Comparison of ENCODE assay signal across 8 mouse cellular contexts in the genomic region with DNA sequence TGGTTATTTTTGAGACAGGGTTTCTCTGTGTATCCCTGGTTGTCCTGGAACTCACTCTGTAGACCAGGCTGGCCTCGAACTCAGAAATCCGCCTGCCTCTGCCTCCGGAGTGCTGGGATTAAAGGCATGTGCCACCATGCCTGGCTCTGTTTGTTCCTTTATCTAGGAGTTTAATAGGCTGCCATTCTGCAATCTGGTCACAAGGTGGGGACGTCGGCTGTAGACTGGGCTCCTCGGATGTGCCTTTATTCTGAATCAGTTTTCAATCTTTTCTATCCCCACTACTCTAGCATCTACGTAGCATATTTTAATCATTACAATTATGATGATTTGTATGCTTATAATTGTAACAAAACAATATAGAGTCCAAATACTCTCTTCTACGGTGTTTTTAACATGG. TPM values are rescaled to one million over a fixed set of nuclear protein-coding genes. Genes with fewer than 3 reads are reported as not detected.
DNase-seq lines count a peak whose midpoint lies in the region; ATAC-seq and TF ChIP-seq lines count a peak whose summit lies in the region.
"Not testable (repeated sequence)": the region's sequence is repeated elsewhere in the genome, so short reads cannot be mapped to it uniquely, and the experiment has no call there.

No protein-coding gene starts in this region.

- not testable (repeated sequence) for H3K4me1 ChIP-seq in MEL (ENCODE audit: control insufficient read depth in 1 of 2, insufficient read depth in 2 of 2, low read length in 2 of 2); forebrain, embryonic 13.5 days; hindbrain, embryonic 13.5 days (replicated peaks); liver, embryonic 11.5 days (replicated peaks; ENCODE audit: control insufficient read depth, insufficient read depth, low read length); midbrain, embryonic 15.5 days; thymus, adult 2 months (replicated peaks; ENCODE audit: control insufficient read depth, insufficient read depth, low read length)

- H3K36me3 ChIP-seq in MEL (ENCODE audit: control insufficient read depth in 1 of 2, insufficient read depth in 2 of 2, low read length in 2 of 2), result peaks cover 0 to 11% of the 10 kb centered on the region in 2 experiments; a peak in 2 of 4 replicates
- not testable (repeated sequence) for H3K36me3 ChIP-seq in forebrain, embryonic 13.5 days (ENCODE audit: poor library complexity, severe bottlenecking); hindbrain, embryonic 13.5 days; liver, embryonic 11.5 days (ENCODE audit: control insufficient read depth, insufficient read depth, low read length); midbrain, embryonic 15.5 days (replicated peaks); thymus, adult 2 months (ENCODE audit: control insufficient read depth, insufficient read depth, low read length)

- DNase-seq in MEL (ENCODE audit: low read depth, low spot score), result peak; percentile 68
- DNase-seq in cerebellum, adult 18-20 months, result peak; percentile 9 to 23
- DNase-seq in kidney, postnatal 10 days, result peak; percentile 62
- not testable (repeated sequence) for DNase-seq in liver, embryonic 11.5 days (ENCODE audit: low spot score)
- DNase-seq in thymus, adult 2 months, result peak; percentile 7

- TF ChIP-seq RAD21 in MEL (IDR thresholded peaks at IDR 0.05; ENCODE audit: low read depth, low read length), result peak; percentile 87

- WGBS in forebrain, embryonic 13.5 days, result 45% methylated on average over 8 of the region's 8 CpGs
- WGBS in hindbrain, embryonic 13.5 days, result 45% methylated on average over 8 of the region's 8 CpGs
- 37% methylated on average over 8 of the region's 8 CpGs for whole genome bisulfite sequencing in liver, embryonic 11.5 days
- 43% methylated on average over 8 of the region's 8 CpGs for WGBS in midbrain, embryonic 15.5 days
- 31% methylated on average over 8 of the region's 8 CpGs for WGBS in thymus, adult 2 months

- not testable (repeated sequence) for H3K79me2 ChIP-seq in MEL (ENCODE audit: control insufficient read depth, insufficient read depth, low read length, poor library complexity)

- H3K4me3 ChIP-seq in MEL (ENCODE audit: control insufficient read depth in 1 of 2, insufficient read depth in 1 of 2, low read depth in 2 of 2, low read length in 2 of 2); forebrain, embryonic 13.5 days; hindbrain, embryonic 13.5 days; liver, embryonic 11.5 days (ENCODE audit: low read depth, low read length); midbrain, embryonic 15.5 days; thymus, adult 2 months (ENCODE audit: control insufficient read depth, insufficient read depth, low read length): not testable (repeated sequence)

- H3K9me3 ChIP-seq in MEL (replicated peaks; ENCODE audit: insufficient read depth, low read length); forebrain, embryonic 13.5 days (replicated peaks); hindbrain, embryonic 13.5 days; liver, embryonic 11.5 days (ENCODE audit: control insufficient read depth, low read length); midbrain, embryonic 15.5 days: not testable (repeated sequence)

- not testable (repeated sequence) for H3K27ac ChIP-seq in MEL (ENCODE audit: control insufficient read depth, low read depth, low read length); forebrain, embryonic 13.5 days; hindbrain, embryonic 13.5 days; liver, embryonic 11.5 days (ENCODE audit: low read depth, low read length); midbrain, embryonic 15.5 days; thymus, adult 2 months (ENCODE audit: control insufficient read depth, insufficient read depth, low read length)

- TF ChIP-seq POLR2A in MEL (IDR thresholded peaks at IDR 0.05; ENCODE audit: control insufficient read depth in 1 of 2, insufficient read depth in 1 of 2, low read depth in 1 of 2, low read length in 2 of 2, poor library complexity in 1 of 2); thymus, adult 2 months (IDR thresholded peaks at IDR 0.05; ENCODE audit: control insufficient read depth, extremely low read depth, insufficient read depth, low read length, poor library complexity): not testable (repeated sequence)

- TF ChIP-seq EP300 in MEL (IDR thresholded peaks at IDR 0.05; ENCODE audit: low read depth in 1 of 2, low read length in 2 of 2), result not testable (repeated sequence)

- H3K4me2 ChIP-seq in forebrain, embryonic 13.5 days; hindbrain, embryonic 13.5 days; liver, embryonic 11.5 days; midbrain, embryonic 15.5 days: not testable (repeated sequence)

- ATAC-seq in forebrain, embryonic 13.5 days, result peak; percentile 65
- peak; percentile 76; the same call in 1 of the 2 replicates for ATAC-seq in hindbrain, embryonic 13.5 days (ENCODE audit: low FRiP score)
- ATAC-seq in liver, embryonic 11.5 days (replicated peaks; ENCODE audit: low FRiP score), result 0 out of 2 replicates have a peak, but pooled peaks have one; percentile 57
- ATAC-seq in midbrain, embryonic 15.5 days (replicated peaks), result peak; percentile 73; the same call in 1 of the 2 replicates

- not testable (repeated sequence) for H3K27me3 ChIP-seq in MEL (ENCODE audit: control insufficient read depth in 1 of 2, insufficient read depth in 2 of 2, low read length in 2 of 2); forebrain, embryonic 13.5 days; hindbrain, embryonic 13.5 days; liver, embryonic 11.5 days (replicated peaks; ENCODE audit: control insufficient read depth, insufficient read depth, low read length); midbrain, embryonic 15.5 days (replicated peaks); thymus, adult 2 months (ENCODE audit: control insufficient read depth, insufficient read depth, low read length)

- peak; percentile 33 to 80 (median 76) for TF ChIP-seq CTCF in MEL (IDR thresholded peaks at IDR 0.05 in 2 of 3, conservative IDR thresholded peaks at IDR 0.05 in 1 of 3; ENCODE audit: control insufficient read depth in 1 of 3, insufficient read depth in 1 of 3, low read depth in 2 of 3, low read length in 3 of 3, poor library complexity in 1 of 3, severe bottlenecking in 1 of 3)
- TF ChIP-seq CTCF in thymus, adult 2 months (IDR thresholded peaks at IDR 0.05; ENCODE audit: borderline replicate concordance, control insufficient read depth, extremely low read depth, insufficient read depth, low read length, poor library complexity), result not testable (repeated sequence)

- not testable (repeated sequence) for H3K9ac ChIP-seq in MEL (ENCODE audit: control insufficient read depth, low read depth, low read length, poor library complexity, severe bottlenecking); forebrain, embryonic 13.5 days; hindbrain, embryonic 13.5 days; liver, embryonic 11.5 days (ENCODE audit: low read depth, low read length); midbrain, embryonic 15.5 days

TF ChIP-seq in MEL, 35 proteins besides CTCF, POLR2A, EP300 and RAD21:
- TF ChIP-seq TBP (IDR thresholded peaks at IDR 0.05; ENCODE audit: low read depth, low read length) (peak; percentile 66; the same call in 1 of the 2 replicates), ZC3H11A (IDR thresholded peaks at IDR 0.05; ENCODE audit: low read depth, low read length) (peak; percentile 78), SMC3 (IDR thresholded peaks at IDR 0.05; ENCODE audit: low read depth, low read length) (peak; percentile 86)
TF ChIP-seq in MEL: peak in this region for 3; not testable (repeated sequence) for 32.

RNA-seq across cellular contexts. Expression of a gene that starts 11.1 kb away (rescaled TPM):
- total RNA-seq in MEL (2012; rRNA removed), result 0.54 and 0.72 TPM in 2 replicates
- polyA plus RNA-seq in MEL (2012; ENCODE audit: insufficient read depth in 1 of 2, insufficient read length in 2 of 2, low read depth in 1 of 2, low replicate concordance in 2 of 2, missing spikeins in 1 of 2), result 1 to 10 TPM in 1 of 2 experiments, not detected in 1; 2.2 TPM
- polyA plus RNA-seq in forebrain, embryonic 13.5 days (2015; fragmentation: Nextera tagmentation; extraction: Ambion mirVana), result 1.1 and 1.4 TPM in 2 replicates
- polyA plus RNA-seq in hindbrain, embryonic 13.5 days (2015; fragmentation: Nextera tagmentation; extraction: Ambion mirVana), result 1.4 TPM in 2 replicates
- 7.1 and 8.1 TPM in 2 replicates for polyA plus RNA-seq in liver, embryonic 11.5 days (2014; fragmentation: Nextera tagmentation; extraction: Ambion mirVana)
- polyA plus RNA-seq in midbrain, embryonic 15.5 days (2015; fragmentation: Nextera tagmentation; extraction: Ambion mirVana), result 0.85 and 1.0 TPM in 2 replicates
- polyA plus RNA-seq in thymus, adult 2 months (2012; rRNA removed), result 1.2 and 4.5 TPM in 2 replicates
